Mouse (Mus musculus) 416B (cell line): ENCODE measurements at regions not wholly inside any gene's neighbourhood (a gene's known extent, or its start where the extent isn't known, plus 50 kb on each side); places are given as distances from the start of the nearest gene placed in this dataset.
A peak's percentile ranks its signal among the peaks of the same experiment; 100 is the strongest.

ENCODE experiments used
- DNase-seq: peaks from one replicate; pipeline ENCODE4 v3.0.0; 2011; ENCODE audit warnings: low read depth

DNA sequence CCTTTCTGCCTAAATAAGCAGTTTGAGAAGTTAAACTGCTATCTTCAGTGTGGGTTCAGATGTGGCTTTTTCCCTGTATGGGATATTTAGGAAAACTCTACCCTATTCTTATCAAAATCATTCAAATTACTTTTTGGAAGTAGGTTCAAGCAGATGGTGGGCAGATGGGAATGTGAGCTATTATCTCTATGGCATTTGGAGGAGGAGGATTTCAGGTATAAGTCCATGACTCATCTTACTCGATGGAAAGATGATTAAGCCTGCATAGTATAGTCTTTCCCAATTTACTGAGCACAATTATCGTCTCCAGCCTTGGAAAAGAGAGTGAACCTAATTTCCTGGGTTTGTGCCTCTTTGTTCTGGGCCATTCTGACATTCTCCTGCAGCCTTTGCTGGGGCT is 1413.2 kb downstream of the D3Ertd751e start:
- DNase-seq: no peak

DNA sequence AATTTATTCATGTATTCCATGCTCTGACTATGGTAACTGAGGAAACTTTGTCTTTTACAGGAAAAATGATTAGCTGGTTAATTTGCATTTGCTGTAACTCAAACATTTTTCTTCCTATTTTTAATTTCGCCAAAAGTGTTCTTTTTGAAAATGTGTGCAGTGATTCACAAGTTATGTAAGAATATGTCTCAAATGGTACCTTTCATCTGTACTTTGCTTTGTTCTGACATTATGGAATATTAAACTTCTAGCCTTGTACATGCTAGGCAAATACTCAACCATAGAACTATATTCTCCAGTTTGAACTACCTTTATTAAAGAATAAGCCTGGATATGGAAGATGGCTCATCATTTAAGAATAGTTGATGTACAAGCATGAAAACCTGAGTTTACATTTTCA is 1418.1 kb downstream of the D3Ertd751e start:
- DNase-seq: no peak

DNA sequence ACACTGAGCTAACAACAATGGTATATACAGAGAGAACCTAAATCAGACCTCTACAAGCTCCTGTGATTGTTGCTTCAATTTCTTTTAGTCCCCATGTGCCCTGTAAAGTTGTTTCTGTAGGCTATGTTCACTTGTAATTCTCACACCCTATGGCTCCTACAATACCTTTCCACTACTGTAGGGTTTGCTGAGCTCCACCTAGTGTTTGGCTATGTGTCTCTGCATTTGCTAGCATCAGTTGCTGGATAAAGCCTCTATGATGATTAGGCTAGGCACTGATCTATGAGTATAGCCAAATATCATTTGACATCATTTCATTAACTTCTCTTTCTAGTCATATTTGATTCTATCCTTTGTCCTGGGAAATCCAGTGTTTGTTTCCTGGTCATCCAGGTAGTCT is 1440.4 kb downstream of the D3Ertd751e start:
- no peak for DNase-seq

DNA sequence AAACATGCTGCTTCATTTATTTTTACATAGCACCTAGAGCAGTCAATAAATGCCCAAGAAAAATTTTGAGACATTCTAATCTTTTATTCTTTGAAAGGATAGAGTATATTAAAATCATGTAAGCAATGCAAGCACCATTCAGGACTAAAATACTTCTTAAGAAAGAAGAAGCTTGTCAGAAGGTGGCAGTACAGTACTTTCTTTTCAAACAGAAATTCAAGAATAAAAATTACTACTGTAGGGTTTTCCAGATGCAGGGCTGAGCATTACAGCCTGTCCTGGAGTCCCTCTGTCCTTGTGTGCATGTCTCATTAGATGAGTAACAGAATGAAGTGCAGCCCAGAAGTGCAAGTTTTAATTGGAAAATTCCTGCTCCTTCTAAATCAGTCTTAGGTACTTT is 1457.5 kb downstream of the D3Ertd751e start:
- peak; percentile 40 for DNase-seq

DNA sequence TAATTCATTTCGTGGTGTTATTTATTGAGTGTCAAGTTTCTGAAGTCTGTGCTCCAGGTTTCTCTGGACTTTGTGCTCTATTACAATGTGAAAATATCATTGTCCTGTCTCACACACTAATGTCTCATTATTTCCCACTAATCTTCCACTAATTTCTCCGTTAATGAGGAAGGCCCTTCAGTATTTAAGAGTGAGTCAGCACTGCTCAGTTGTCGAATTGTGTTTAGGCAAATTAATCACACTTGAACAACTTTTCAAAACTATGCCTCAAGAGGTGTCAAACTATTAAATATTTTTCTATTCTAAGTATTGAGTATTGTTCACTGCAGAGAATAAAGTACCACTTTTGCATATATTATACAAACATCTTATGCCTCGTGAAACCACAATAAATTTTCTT is 1467.2 kb downstream of the D3Ertd751e start:
- DNase-seq: no peak

DNA sequence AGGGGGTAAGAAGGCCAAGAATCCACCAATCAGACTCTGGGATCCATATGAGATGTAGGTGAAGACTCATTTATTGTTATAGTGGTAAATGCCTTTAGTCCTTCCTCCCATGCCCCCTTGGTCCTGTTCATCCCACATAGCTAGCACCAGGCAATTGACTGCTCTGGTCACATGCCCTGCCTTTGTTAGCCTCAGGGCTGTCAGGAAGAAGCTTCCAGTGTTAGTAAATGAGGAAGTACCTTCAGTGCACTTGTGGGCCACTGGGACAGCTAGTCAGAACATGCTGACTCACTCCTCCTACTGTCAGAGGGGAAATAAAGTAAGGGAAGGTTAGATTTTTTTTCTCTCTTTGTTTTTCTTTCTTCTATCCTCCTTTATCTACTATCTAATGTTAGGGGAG is 1476.3 kb downstream of the D3Ertd751e start:
- peak; percentile 49 for DNase-seq

DNA sequence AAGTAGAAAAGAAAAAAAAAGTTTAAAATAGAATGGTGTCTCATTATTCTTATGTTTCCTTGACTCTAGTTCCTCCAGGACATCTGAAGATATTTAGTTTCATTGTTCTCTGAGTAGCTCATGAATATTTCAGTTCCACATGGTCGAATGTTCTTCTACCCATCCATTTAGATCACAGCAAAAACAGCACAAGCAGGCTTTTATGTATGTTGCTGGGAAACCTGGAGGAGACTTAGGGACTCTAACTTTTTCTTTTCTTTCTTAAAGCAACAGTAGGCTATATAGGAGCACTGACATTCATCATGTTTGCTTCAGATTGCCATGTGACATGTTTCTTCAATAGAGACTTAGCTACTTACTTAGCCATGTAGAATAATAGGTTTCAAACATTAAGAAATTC is 1504.2 kb downstream of the D3Ertd751e start:
- DNase-seq: no peak
